ENCODE assay signal across 10 mouse cellular contexts in the genomic region with DNA sequence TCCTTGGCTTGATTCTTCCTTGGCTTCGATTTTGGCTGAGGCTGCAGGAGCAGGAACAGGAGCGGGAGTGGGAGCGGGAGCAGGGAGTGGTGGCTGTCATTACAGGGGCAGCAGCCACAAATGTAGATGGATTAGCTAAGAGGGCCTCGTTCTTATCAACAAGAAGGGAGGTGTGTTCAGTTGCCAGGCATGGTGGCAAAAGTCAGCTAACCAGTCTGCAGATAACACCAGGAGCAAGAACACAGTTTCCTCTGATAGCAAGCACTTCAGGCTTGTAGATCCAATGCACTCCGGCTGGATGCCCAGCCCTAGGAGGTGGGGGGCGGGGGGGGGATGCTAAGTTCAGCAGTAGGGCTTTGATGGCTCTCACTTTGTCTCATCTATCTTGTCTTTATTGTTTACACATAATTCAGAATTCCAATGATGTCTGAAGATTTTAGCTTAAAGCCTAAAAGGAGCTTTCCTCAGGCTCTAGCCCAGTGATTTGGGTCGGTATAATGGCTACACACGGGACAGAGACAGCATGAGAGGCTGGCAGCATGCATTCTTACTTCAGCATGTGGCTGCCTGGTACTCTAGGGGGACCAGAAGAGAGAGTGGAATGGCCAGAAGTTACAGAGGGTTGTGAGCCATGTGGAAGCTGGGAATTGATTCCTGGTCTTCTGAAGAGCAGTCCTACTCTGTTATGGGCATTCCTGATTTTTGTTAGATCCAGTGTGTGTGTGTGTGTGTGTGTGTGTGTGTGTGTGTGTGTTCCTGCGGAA. TPM values are rescaled to one million over a fixed set of nuclear protein-coding genes. Genes with fewer than 3 reads are reported as not detected.
DNase-seq lines count a peak whose midpoint lies in the region; ATAC-seq and TF ChIP-seq lines count a peak whose summit lies in the region.
"Had no signal": no experiment of that assay in that cellular context is flagged by ENCODE, and none has a peak within 500 bp of the region (broad histone marks: within the 10 kb centered on the region; RNA-seq: fewer than 3 reads in every experiment).

No protein-coding gene starts in this region.

- no peak overlapping the region for H3K4me3 ChIP-seq in heart, embryonic 14.5 days (ENCODE audit: control insufficient read depth in 1 of 2, insufficient read depth in 1 of 2, low read depth in 1 of 2, low read length in 2 of 2)
- H3K4me3 ChIP-seq in forebrain, embryonic 14.5 days (ENCODE audit: low read depth, low read length) = no peak overlapping the region
- peak overlapping the region; percentile 87 for H3K4me3 ChIP-seq in liver, embryonic 15.5 days (replicated peaks)
- no peak overlapping the region for H3K4me3 ChIP-seq in gastrocnemius, adult 2 months

- DNase-seq in heart, postnatal 25 days (ENCODE audit: low spot score) = no peak
- DNase-seq in brain, adult 2 months (ENCODE audit: low read depth, low spot score) = peak; percentile 16
- DNase-seq in forebrain, embryonic 14.5 days (ENCODE audit: low spot score) = no peak
- DNase-seq in right cerebral cortex, postnatal 25 days = no peak
- no peak for DNase-seq in gastrocnemius, adult 2 months
- no peak for DNase-seq in ovary, postnatal 10 days (ENCODE audit: low spot score)
- DNase-seq: left cerebral cortex, postnatal 4 days had no signal

- peak overlapping the region; percentile 17; the same call in 1 of the 2 replicates for H3K4me2 ChIP-seq in heart, embryonic 14.5 days (ENCODE audit: low read length)
- no peak overlapping the region; the same call in 1 of the 2 replicates for H3K4me2 ChIP-seq in forebrain, embryonic 14.5 days (ENCODE audit: low read length)
- H3K4me2 ChIP-seq in liver, embryonic 15.5 days = peak overlapping the region; percentile 87

- ATAC-seq in heart, embryonic 14.5 days (ENCODE audit: insufficient number of reproducible peaks, insufficient read depth, low FRiP score, low read depth) = no peak
- ATAC-seq in forebrain, embryonic 14.5 days = no peak
- ATAC-seq in liver, embryonic 15.5 days (ENCODE audit: insufficient read depth) = peak; percentile 33

- H3K27ac ChIP-seq in heart, embryonic 14.5 days (replicated peaks in 1 of 2; ENCODE audit: control insufficient read depth in 1 of 2, insufficient read depth in 1 of 2, low read depth in 2 of 2, low read length in 2 of 2) = no peak overlapping the region; a peak in 1 of 4 replicates
- no peak overlapping the region for H3K27ac ChIP-seq in forebrain, embryonic 14.5 days (ENCODE audit: low read depth, low read length)
- H3K27ac ChIP-seq in liver, embryonic 15.5 days (replicated peaks) = peak overlapping the region; percentile 100
- H3K27ac ChIP-seq in gastrocnemius, adult 2 months = no peak overlapping the region

- no peaks in the 10 kb centered on the region for H3K27me3 ChIP-seq in heart, embryonic 14.5 days (ENCODE audit: control insufficient read depth, insufficient read depth, low read length)
- no peaks in the 10 kb centered on the region for H3K27me3 ChIP-seq in forebrain, embryonic 14.5 days (replicated peaks; ENCODE audit: control insufficient read depth, insufficient read depth, low read length)
- no peaks in the 10 kb centered on the region for H3K27me3 ChIP-seq in liver, embryonic 15.5 days
- H3K27me3 ChIP-seq: CH12.LX had no signal

- H3K4me1 ChIP-seq in heart, embryonic 14.5 days (ENCODE audit: control insufficient read depth in 2 of 2, insufficient read depth in 2 of 2, low read length in 2 of 2) = peaks cover 14 to 35% of the 10 kb centered on the region in 2 experiments
- peaks cover 17% of the 10 kb centered on the region for H3K4me1 ChIP-seq in forebrain, embryonic 14.5 days (ENCODE audit: control insufficient read depth, insufficient read depth, low read length)
- H3K4me1 ChIP-seq in liver, embryonic 15.5 days (replicated peaks) = peaks cover 78% of the 10 kb centered on the region

- 19% methylated on average over 9 of the region's 9 CpGs for WGBS in heart, embryonic 14.5 days
- WGBS in forebrain, embryonic 14.5 days = 62% methylated on average over 9 of the region's 9 CpGs
- WGBS in liver, embryonic 15.5 days (ENCODE audit: insufficient replicate concordance) = 20% methylated on average over 9 of the region's 9 CpGs

- intact Hi-C loops in heart, postnatal 25 days (cut with DNase I) = loop anchor here (5.0 kb wide), 2 partner anchors 92 to 157 kb away; a partner anchor contains a TSS
- intact Hi-C loops in gastrocnemius, adult 2 months (cut with DNase I) = no loop called here

- no peaks in the 10 kb centered on the region for H3K9me3 ChIP-seq in heart, embryonic 14.5 days (ENCODE audit: control insufficient read depth, low read length)
- no peaks in the 10 kb centered on the region for H3K9me3 ChIP-seq in forebrain, embryonic 14.5 days (replicated peaks; ENCODE audit: control insufficient read depth, low read length)
- no peaks in the 10 kb centered on the region for H3K9me3 ChIP-seq in liver, embryonic 15.5 days (replicated peaks)

- no peak overlapping the region for H3K9ac ChIP-seq in heart, embryonic 14.5 days (ENCODE audit: low read length)
- H3K9ac ChIP-seq in forebrain, embryonic 14.5 days (ENCODE audit: low read length) = peak overlapping the region; percentile 93; the same call in 1 of the 2 replicates
- peak overlapping the region; percentile 96; the same call in 1 of the 2 replicates for H3K9ac ChIP-seq in liver, embryonic 15.5 days

- no peak for TF ChIP-seq CTCF in gastrocnemius, adult 2 months (IDR thresholded peaks at IDR 0.05)

- peaks cover 4% of the 10 kb centered on the region; the same call in 1 of the 2 replicates for H3K36me3 ChIP-seq in heart, embryonic 14.5 days (ENCODE audit: control insufficient read depth, insufficient read depth, low read length)
- H3K36me3 ChIP-seq in forebrain, embryonic 14.5 days (ENCODE audit: control insufficient read depth, insufficient read depth, low read length) = peaks cover 2% of the 10 kb centered on the region; the same call in 1 of the 2 replicates
- peaks cover 11% of the 10 kb centered on the region; the same call in 1 of the 2 replicates for H3K36me3 ChIP-seq in liver, embryonic 15.5 days (replicated peaks)

RNA-seq across cellular contexts. Expression of a gene that starts 1.6 kb away (rescaled TPM):
- polyA plus RNA-seq in heart, embryonic 14.5 days (2014; fragmentation: Nextera tagmentation; extraction: Ambion mirVana) = 27.4 and 32.9 TPM in 2 replicates
- total RNA-seq in heart, postnatal 25 days (2021) = 10 to 100 TPM; 22.4 to 25.0 TPM
- 29.4 and 34.4 TPM in 2 replicates for polyA plus RNA-seq in forebrain, embryonic 14.5 days (2014; fragmentation: Nextera tagmentation; extraction: Ambion mirVana)
- polyA plus RNA-seq in liver, embryonic 15.5 days (2015; fragmentation: Nextera tagmentation; extraction: Ambion mirVana) = 21.7 and 22.0 TPM in 2 replicates
- 10 to 100 TPM; 22.2 to 24.6 TPM for total RNA-seq in gastrocnemius, adult 2 months (2021)

RNA-seq across cellular contexts. Expression of a gene that starts 26.9 kb away (rescaled TPM):
- polyA plus RNA-seq in heart, embryonic 14.5 days (2014; fragmentation: Nextera tagmentation; extraction: Ambion mirVana) = 20.0 and 20.9 TPM in 2 replicates
- 10 to 100 TPM; 69.3 to 69.9 TPM for total RNA-seq in heart, postnatal 25 days (2021)
- polyA plus RNA-seq in forebrain, embryonic 14.5 days (2014; fragmentation: Nextera tagmentation; extraction: Ambion mirVana) = 6.5 and 6.6 TPM in 2 replicates
- polyA plus RNA-seq in liver, embryonic 15.5 days (2015; fragmentation: Nextera tagmentation; extraction: Ambion mirVana) = 29.8 and 33.5 TPM in 2 replicates
- total RNA-seq in gastrocnemius, adult 2 months (2021) = 10 to 100 TPM; 40.0 to 56.9 TPM

RNA-seq across cellular contexts. Expression of a gene that starts 53.8 kb away (rescaled TPM):
- polyA plus RNA-seq in heart, embryonic 14.5 days (2014; fragmentation: Nextera tagmentation; extraction: Ambion mirVana) = 39.7 and 44.3 TPM in 2 replicates
- total RNA-seq in heart, postnatal 25 days (2021) = 10 to 100 TPM; 34.4 to 42.7 TPM
- polyA plus RNA-seq in forebrain, embryonic 14.5 days (2014; fragmentation: Nextera tagmentation; extraction: Ambion mirVana) = 29.9 and 30.3 TPM in 2 replicates
- polyA plus RNA-seq in liver, embryonic 15.5 days (2015; fragmentation: Nextera tagmentation; extraction: Ambion mirVana) = 16.6 and 18.3 TPM in 2 replicates
- total RNA-seq in gastrocnemius, adult 2 months (2021) = 10 to 100 TPM; 15.6 to 21.0 TPM
